Mouse (Mus musculus) CD4-positive helper T cell, adult 2 months (primary cell): ENCODE results near the gene Gk5.
"Not testable (repeated sequence)": the region's sequence is repeated elsewhere in the genome, so short reads cannot be mapped to it uniquely, and the experiment has no call there.

Experiments
- DNase-seq: peaks from one replicate; pipeline ENCODE4 v3.0.0-alpha.2; 2012; ENCODE audit warnings: low read depth, missing footprints, low spot score

The Gk5 gene

DNA sequence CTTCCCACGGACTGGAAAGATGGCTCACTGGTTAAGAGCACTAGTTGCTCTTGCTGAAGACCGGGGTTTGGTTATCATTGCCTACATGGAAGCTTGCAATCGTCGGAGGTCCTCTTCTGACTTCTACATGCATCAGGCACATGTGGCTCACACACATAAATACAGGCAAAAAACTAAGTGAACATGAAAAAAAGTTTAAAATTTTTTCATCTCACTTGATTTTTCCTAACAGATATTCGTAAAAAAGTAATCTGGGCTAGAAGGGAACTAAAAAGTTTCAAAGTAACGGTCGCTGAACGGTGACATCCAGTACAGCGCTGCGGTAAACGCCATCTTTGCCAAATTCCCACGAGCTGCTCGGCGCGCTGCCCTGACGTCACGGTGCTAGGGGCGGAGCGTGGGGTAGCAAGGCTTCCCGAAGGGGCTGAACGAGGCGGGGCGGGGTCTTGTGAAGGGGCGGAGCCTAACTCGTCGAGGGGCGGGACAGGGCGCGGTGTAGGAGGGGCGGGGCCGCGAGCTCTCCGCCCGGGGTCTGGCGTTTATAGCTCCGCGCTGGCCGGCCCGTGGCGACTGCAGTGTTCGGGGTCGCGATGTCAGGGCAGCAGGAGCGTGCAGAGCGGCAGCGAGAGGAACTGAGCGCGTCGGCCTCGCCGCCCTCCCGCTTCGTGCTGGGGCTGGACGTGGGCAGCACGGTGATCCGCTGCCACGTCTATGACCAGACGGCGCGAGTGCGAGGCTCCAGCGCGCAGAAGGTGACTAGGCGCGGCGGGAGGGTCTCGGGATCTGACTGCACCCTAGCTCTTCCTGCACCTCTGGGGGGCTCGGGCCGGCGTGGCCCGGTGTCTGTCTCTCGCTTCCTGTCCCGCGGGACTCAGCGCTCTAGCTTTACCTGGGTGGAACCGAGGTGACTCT, at the start of gene Gk5:
Gk5 (plus strand) TSS at position 502 of the 912 bp plus-strand sequence.
- DNase-seq, result peak; percentile 95

- DNase-seq, result no peak
These were observed 40.3 kb upstream of the Gk5 start for GRCm38 (mm10) chr9:96078752-96079315.

DNA sequence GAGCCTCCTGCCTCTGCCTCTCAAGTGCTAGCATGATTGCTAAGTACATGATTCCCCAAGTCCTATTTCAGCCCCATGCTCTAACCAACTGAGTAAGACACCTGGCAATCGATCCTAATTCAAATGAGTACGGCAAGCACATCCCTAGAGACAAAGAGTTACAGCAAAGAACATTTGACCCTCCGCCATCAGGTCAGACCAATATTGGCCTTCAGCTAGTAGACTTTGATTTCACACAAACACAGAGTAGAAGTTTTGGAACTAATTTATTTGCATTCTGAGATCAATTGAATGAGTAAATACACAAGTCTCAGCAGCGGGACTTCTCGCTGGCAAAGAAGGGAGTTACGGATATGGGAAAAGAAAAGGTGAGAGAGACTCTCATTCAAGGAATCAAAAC, 33.9 kb upstream of the Gk5 start:
- no peak for DNase-seq

- DNase-seq, result no peak
These were observed 31.5 kb upstream of the Gk5 start for GRCm38 (mm10) chr9:96087671-96088070.

GRCm38 (mm10) chr9:96088456-96088855, 30.7 kb upstream of the Gk5 start:
- not testable (repeated sequence) for DNase-seq

GRCm38 (mm10) chr9:96092637-96093036, 26.5 kb upstream of the Gk5 start:
- not testable (repeated sequence) for DNase-seq

DNA sequence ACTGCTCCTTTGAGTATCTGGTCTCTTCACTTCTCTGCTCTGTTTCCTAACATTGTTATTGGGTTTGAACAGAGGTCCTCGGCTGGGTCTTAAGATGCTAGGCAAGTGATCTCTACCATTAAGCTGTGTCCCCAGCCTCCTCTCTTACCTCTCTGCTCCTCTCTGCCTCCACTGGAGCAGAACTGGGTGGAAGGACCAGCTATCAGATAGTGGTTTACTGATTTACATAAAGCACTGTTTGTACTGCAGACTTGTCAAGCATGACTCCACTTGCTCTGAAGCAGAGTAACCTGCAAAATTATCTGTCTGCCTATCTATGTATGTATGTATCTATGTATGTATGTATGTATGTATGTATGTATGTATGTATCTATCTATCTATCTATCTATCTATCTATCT, 25.9 kb upstream of the Gk5 start:
- DNase-seq, result no peak

- no peak for DNase-seq
These were observed 24.8 kb upstream of the Gk5 start for GRCm38 (mm10) chr9:96094341-96094740.

GRCm38 (mm10) chr9:96095192-96095591, 24.0 kb upstream of the Gk5 start:
- DNase-seq, result no peak

DNA sequence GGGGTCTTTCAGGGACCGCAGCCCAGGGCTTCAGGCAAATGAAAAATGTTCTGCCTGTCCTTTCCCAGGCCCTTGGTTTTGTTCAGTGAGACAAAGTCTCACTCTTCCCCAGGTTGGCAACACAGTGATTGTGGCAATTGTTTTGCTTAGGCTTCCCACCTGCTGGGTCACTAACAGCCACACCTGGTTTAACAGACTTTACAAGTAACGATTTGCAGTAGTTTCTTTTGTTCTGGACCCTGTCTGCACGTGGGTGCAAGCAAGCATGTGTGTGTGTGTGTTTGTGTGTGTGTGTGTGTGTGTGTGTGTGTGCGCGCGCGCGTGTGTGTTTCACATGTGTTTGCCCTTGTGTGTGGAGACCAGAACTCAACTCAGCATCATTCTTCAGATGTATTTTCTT, 16.3 kb upstream of the Gk5 start:
- no peak for DNase-seq

- no peak for DNase-seq
These were observed 6.2 kb upstream of the Gk5 start for GRCm38 (mm10) chr9:96112879-96113361.

DNA sequence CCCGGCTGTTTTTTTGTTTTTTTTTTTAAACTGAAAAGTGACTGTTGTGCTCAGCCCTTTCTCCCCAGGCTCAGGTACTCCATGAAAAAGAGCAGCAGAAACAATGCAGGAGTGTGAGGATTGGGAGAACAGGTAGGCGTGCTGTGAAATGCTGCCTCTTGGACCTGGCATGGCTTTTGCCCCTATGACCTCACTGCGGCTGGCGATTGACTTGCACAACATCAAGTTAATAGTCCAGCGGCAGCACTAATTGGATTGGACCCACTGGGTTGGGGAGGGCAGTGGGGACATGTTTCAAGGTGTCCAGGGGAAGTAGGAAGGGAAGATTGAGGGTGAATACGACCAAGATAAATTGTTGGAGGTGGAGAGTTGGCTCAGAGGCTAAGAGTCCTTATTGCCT, 2.4 kb upstream of the Gk5 start:
- DNase-seq, result no peak

DNA sequence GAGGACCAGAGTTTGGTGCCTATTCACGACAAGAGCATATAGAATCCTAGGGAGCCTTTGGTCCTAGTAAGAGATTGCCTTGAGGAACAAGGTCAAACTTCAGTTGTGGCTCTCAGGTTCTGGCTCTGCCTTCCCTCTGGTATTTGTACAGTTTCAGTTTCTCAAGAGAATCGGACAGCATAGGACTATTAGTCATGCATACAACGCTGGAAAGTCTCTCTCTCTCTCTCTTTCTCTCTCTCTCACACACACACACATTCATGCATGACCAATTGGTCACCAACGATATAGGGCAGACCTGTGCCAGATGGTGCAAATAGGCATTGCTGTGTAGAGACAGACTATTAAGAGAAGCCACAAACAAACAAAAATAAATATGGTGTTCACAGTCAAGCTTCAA, 946 bp upstream of the Gk5 start:
- DNase-seq, result no peak

GRCm38 (mm10) chr9:96127972-96128371, 8.8 kb downstream of the Gk5 start:
- DNase-seq, result no peak

- no peak for DNase-seq
These were observed 13.9 kb downstream of the Gk5 start for GRCm38 (mm10) chr9:96132956-96133603.

DNA sequence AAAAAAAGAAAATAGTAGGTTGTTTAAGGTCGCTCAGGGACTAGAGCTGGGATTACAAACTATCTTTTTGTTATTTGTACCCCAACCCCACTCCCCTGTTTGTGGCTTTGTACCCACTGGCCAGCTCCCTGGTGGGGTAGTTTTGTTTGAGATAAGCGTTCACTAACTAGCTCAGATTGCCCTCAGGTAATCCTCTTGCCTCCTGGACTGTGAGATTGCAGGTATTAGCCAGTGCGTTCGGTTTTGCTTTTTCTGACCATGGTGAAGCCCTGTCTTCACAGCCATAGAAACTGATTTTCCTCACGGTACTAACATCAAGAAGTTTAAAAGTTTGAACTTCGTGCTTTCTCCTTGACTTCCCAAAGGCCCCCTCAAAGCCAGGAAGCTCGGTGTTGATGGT, 15.3 kb downstream of the Gk5 start:
- no peak for DNase-seq

GRCm38 (mm10) chr9:96134916-96135315, 15.8 kb downstream of the Gk5 start:
- no peak for DNase-seq

DNA sequence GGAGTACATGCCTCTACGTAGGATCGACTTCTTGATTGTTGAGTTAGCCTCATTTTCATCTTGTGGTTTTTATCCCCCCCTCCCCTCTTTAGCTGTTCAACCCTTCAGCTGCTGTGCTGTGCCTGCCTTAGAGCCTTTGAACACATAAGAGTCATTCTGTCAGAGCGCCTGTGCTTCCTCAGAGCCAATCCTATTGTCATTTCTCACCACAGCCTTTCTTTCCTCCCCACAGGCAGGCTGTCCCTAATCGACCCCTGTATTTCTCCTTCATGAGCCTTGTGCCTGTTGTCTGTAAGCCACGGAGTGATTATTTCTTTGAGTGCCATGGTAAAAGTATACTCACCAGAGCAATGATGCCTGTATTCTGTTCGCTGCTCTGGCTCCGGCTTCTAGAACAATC, 16.3 kb downstream of the Gk5 start:
- DNase-seq, result no peak

GRCm38 (mm10) chr9:96138958-96139357, 19.8 kb downstream of the Gk5 start:
- no peak for DNase-seq

- DNase-seq, result no peak
These were observed 20.7 kb downstream of the Gk5 start for GRCm38 (mm10) chr9:96139876-96140275.

DNA sequence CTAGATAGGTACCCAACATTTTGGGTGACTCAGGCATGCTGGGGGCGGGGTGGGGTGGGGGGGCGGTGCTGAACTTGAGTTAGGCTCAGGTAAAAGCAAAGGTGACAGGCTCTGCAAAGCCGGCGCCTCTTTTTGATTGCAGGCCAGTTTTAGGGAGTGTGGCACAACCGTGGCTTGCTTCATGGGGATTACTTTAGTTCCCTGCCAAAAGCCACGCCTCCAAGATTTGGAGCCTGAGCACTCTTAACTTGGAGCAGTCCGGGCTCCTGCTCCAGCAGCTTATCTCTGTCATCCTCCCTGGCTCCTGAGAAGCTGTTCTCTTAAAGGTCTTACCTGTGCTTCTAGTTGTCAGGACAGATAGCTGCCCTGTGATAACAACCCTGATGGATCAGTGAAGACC, 21.8 kb downstream of the Gk5 start:
- no peak for DNase-seq

- no peak for DNase-seq
These were observed 23.3 kb downstream of the Gk5 start for GRCm38 (mm10) chr9:96142499-96142898.

- no peak for DNase-seq
These were observed 24.5 kb downstream of the Gk5 start for GRCm38 (mm10) chr9:96143633-96144032.
